Mouse (Mus musculus): Measurements from ENCODE around the gene Sgcb.
A peak's percentile ranks its signal among the peaks of the same experiment; 100 is the strongest.

The Sgcb gene

DNA sequence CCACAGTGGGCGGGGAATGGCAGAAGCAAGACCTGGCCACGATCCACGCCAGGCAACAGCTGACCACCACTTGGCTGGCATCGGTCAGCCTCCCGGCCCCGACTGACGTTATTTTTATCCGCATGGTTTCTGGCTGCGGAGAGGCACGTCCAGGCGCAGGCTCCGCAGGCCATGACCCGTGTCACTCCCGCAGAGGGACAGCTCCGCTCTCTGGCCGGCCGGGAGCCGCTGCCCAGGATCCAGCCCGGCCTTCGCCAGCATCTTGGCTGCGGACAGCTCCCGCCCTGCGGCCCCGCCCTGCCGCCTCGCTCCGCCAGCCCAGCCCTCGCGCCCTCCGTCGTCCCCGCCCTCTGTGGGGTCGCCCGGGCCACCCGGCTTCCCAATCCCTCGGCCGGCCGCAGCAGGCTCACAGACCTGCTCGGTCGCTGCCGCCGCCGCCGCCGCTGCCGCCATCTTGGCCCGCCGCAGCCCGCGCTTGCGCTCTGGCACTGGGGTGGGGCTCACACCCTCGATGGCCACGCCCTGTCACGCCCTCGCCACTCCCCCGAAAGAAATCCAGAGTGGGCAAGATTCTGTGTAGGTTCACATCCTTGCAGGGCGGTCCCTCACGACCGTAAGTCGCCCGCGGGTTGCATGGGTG, at the start of gene Sgcb:
Sgcb (minus strand) TSS at position 530 of the 640 bp plus-strand sequence.
- DNase-seq: peak; percentile 90

DNA sequence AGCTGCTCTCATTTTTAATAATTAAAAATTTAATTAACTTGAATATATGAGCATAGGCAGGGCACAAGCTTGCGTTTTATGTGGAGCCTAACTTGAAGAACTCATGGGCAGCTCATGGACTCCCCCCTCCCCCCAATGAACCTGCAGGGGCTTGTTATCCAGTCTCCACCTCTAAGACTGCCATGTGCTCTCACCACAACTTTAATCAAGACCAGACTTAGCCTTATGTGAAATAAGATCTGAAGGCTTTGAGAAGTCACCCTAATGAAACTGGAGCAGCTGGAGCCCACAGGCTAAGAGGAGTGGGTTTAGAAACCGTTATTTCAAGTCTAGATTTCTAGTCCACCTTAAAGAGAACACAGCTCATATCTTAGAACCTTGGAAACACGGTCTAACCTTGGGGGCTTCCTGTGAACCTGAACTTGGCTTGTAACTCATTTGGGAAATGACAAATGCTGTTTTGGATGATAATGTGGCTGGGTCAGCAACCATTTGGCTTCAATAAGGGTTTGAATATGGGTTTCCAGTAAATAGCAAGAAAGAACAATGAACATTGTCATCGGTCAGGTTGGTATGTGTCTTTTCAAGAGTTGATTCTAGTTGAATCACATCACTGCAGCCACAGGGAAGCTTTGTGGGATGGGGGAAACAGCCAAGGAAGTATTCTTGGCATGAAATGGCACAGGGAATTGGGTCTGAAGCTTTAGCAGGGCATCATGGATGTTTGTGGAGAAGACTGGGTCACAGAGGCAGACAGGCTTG, 46.8 kb upstream of the Sgcb start:
- DNase-seq: no peak

DNA sequence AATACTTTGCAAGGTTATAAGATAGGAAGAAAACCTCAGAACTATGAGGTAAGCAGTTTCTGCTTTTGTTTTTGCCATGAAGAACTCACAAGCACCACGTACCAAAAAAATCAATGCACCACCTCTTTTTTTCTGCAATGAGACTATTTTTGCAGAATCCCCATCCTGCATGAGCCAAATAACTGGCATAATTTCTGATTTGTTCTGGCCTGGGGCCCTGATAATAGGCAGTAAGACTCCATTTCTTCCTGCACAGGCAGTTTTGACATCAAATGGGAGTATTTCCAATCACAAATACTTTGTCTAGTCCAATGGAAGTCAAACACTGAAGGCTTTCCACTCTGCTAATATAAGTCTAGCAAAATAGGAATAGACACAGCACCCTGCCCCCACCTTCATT, 46.2 kb upstream of the Sgcb start:
- DNase-seq: peak; percentile 52

DNA sequence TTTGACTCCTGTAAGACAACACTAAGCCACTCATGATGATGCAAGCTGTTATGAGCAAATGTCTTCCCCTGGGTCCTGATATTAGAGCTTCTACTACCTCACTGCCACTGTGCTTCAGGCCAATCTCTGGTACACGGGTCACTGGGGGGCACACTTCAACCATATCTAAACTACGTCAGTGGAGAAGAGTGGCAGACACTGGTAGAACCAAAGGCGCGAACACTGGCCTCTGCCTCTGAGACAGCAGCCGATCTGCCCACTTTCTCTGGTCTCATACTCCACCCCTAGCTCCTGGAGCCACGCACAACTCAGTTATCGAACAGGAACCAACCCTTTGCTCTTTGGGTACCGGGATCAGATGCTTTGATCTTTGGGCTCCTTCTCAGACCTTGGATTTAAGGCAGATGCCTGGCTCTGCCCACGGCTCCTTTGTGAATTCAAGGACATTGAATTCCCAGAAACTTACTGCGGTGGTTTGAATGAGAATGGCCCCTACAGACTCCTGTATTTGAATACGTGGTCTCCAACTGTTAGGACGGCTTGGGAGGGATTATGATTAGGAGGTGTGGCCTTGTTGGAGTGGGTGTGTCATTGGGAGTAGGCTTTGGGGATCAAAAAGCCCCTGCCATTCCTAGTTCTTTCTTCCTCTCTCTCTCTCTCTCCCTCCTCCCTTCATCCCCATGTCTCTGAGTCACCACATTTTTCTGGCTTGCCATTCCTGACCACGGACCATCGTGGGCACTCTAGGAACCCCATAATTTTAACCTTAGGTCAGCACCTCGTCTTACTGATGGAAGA, 44.3 kb upstream of the Sgcb start:
- DNase-seq: no peak

DNA sequence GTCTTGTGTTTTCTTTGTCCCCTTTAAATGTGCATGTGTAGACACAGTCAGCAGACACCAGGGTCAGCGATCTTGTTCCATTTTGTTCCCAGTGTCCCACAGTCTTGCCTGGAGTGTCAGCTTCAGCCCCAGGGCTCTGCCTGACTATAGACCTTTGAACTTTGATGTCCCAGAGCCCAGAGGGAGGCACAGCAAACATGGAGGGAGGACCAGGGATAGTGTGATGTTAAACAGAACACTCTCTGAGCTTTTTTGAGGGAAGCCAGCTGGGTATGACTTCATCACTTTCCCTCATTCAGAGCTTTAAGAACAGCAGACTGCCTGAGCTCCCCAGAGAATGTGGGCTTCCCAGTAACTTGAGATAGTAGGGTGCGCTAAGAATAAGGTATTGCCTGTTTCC, 42.6 kb upstream of the Sgcb start:
- peak; percentile 23 for DNase-seq

DNA sequence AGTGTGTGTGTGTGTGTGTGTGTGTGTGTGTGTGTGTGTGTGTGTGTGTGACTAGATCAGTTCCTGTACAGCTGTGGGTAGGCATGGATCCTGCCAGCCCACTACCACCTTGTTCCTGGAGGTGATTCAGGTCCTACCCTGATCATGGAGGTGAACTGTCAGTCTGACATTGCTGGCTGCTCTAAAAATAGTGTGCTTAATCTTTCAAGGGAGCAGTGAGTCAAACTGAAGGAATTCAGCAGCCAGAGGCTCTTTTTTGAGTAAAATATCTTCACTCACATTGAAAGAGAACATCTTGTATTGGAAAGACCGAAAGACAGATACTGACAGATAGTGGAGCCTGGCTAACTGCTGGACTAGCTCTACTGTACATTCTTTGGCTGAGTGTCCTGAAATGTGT, 41.0 kb upstream of the Sgcb start:
- peak; percentile 13 for DNase-seq

DNA sequence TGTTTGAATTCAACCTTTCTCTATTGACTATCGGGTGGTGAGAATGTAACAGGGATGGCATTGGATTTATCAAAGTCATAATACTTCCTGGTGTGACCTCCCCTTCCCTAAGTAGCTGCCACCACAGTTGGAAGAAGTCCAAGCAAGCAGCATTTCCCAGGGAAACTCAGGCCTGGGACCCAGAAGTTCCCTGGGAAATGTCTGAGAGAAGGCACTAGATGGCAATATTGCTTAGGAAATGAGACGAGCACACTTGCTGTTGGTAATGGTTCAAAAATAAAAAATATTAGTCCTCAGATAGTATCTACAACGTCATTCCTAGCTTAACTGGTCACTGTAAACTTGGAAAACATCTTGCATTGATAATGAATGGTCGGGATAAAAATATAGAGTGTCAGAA, 38.6 kb upstream of the Sgcb start:
- peak; percentile 53 for DNase-seq

DNA sequence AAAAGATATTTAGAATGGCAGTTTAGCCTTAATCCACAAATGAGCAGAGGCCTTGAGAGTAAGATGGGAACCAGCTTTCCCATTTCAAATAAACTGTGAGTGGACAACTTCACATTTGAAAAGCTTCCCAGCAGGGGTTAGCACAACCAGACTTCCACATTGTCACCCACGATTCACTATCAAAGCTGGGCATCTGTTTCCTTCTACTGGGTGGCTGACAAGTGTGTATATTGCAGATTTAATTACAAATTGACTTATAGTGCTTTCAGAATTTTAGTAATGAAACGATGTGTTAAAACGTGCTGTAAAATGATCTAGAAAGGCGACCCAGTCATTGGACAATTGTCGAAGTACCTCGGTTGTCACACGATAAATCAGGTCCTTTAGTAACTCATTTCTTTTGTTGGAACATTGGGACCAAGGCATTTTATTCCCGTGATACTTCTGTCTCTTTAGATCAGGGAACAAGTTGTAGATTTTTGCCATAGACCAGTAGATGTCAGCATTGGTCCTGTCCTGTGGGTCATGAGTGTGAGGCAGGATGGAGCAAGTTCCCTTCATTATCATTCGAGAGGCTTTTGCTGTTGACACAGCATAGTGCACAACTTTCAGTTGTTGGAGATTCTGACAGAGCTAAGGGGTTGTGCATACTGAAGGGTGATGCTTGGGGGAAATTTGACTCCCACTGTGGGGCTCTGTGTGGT, 36.3 kb upstream of the Sgcb start:
- no peak for DNase-seq

DNA sequence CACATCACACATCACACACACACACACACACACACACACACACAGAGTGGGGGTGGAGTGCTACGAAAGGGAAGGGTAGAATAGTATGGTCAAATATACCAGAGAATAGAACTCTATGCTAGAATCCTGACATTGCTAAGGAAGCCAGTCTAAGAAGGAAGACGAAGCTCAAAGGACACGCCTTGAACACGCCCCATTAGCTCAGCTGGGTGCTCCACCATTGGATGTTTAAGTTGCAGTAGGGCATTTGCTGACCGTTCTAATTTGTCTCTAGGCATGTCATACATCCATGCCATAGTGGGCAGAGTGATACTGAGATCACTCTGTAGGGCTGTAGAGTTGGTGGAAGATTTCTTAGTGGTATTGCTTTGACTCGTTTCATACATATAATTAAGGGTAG, 35.6 kb upstream of the Sgcb start:
- no peak for DNase-seq

DNA sequence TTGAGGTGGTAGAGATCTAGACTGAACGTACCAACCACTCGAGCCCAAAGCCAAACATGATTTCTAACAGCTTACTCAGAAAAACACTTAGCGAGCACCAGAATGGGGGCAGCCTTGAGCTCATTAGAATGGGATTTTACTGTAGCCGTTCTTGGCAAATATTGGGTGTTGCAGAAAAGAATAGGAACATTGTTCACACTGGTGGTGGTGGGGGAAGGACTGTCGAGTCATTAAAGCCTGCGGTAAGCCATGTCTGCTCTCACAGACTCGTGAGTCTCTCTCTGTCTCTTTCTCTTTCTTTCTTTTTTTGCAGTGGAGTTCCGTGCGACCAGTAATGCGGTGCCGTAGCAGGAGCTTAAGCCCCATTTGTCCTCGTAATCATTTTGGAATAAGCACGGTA, 29.0 kb upstream of the Sgcb start:
- no peak for DNase-seq

DNA sequence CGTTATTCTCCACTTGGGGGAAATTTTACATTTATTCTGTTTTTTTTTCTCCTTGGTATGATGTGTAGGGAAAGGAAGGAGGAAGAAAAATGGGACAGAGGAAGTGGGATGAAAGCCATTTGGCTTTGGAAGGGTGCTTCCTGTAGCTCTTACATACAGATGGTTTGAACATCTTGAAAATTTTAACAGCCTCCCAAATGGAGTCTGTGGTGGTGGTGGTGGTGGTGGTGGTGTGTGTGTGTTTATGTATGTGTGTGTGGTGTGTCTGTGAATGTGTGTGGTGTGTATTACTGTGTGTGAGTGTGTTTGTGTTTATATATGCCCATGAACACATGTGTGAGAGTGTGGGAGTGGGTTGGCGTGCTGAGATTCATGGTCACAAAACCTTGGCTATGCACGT, 28.0 kb upstream of the Sgcb start:
- no peak for DNase-seq

DNA sequence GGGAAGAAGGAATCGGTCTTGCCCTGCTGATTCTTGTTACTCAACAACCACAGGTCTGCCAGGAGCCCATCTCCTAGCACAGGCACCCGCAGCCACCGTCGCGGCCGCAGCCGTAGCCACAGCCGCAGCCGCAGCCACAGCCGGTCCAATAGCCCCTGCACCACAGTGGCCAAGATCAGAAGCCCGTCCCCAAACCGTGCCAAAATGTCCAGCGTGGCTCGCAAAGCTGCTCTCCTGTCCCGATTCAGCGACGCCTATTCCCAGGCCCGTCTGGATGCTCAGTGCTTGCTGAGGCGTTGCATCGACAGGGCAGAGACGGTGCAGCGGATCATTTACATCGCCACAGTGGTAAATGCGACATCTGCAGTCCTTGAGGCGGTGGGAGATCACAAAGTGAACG, 21.8 kb upstream of the Sgcb start:
- DNase-seq: no peak

DNA sequence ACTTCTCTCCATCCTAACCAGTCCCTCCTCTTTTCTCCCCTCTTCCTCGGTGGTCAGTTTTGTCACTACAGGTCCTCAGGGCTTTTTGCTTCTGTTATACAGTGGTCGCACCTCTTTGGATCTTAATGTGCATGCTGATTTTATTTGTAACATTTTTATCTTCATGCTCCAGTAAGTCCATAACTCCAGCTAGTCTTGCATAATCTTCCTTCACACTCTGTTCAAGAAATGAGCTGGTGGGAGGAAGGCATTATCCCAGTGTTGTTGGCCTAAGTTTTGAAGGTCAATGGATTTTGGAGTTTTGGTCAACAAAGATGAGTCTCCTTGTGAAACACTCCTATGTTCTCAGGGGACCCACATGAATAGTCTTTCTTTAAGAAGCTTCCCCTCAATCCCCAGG, 20.3 kb upstream of the Sgcb start:
- no peak for DNase-seq

DNA sequence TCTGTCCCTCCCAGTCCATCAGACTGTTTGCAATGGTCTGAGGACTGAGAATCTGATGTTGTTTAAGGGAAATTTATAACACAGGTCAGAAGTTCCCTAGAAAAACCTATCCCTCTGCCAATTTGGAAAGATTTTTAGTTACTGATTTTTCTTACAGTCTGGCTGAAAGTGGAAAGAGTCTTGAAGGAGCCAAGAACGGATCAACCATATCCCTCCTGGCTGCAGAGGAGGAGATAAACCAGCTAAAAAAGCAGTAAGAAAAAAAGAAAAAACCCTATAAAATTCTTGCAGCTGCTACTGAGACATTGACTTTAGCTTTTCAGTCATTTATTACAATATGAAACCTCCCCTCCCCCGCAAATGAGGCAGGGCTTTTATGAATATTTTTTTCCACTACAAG, 19.1 kb upstream of the Sgcb start:
- no peak for DNase-seq

DNA sequence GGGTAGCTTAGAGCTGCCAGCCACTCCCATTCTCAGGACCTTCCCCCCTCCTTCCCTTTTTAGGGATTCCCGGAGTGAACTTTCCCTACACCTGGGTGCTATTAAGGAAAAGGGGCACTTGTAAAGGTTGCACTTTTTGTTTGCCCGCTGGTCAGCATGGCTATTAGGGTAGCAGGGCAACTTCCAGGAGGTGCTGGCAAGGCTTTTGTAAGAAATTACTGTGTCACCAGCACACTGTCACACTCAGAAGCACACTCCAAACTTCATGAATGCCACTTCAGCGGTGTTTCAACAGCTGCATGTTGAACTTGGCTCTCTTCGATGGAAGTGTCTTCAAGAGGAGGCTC, 4.2 kb upstream of the Sgcb start:
- peak; percentile 74 for DNase-seq

DNA sequence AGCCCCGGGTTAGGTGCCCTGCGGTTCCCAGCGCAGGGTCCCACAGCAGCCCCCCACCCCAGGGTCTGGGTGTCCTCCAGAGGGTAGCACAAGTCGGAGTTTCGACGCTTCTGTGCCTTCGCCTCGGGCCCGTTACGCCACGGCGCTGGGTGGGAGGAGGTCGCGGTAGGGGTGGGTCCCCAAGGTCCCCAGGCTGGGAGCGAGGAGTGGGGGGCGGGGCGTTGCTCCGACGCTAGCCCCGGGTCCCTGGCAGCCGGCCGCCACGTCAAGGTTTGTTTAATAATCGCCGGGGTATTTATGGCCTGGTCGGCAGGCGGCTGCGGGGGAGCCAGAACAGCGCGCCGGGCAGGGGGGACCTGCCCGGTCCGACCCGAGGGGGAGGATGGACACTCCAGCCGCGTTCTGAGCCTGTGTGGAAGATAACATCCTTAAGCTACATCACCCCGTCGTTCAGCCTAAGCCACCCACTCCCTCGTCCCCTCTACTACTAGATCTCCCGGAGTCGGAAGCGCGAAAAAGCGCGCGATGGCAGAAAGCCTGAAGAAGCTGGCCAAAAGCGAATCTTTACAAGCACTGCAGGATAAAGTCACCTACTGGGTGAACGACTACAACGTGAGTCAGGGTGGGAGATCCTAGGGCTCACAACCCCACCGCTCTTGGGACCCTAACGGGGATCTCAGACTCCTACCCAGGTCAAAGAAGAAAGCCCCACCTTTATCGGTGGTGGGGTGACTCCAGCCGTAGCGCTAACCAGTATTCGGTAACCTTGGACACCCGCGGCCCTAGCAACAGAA, 3.7 kb upstream of the Sgcb start, which contains the start of gene Spata18:
Spata18 (plus strand) TSS at position 319 of the 794 bp plus-strand sequence.
- no peak for DNase-seq

DNA sequence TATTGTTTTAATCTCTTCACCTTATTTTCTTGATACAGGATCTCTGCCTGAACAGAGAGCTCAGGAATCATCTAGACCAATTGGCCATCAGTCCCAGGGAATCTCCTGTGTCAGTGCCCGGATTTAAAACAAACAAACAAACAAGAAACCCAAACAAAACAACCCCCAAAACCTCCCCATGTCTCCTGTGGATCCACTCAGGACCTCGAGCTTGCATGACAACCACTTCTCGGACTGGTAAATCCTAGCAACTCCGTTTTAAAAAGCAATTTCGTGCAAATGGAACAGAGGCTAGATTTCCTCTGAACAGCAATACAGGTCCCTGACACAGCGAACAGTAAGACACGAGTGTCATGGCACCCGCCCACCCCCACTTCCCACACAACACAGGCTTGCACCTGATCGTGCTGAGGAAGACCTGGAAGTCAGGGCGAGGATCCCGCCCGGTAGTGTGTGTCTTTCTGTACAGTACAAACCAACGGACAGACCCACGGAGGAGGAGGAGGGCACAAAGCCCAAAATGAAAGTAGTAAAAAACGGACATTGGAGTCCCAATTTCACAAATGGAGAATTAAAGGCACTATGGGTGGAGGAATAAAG, 2.9 kb upstream of the Sgcb start:
- DNase-seq: peak; percentile 25

DNA sequence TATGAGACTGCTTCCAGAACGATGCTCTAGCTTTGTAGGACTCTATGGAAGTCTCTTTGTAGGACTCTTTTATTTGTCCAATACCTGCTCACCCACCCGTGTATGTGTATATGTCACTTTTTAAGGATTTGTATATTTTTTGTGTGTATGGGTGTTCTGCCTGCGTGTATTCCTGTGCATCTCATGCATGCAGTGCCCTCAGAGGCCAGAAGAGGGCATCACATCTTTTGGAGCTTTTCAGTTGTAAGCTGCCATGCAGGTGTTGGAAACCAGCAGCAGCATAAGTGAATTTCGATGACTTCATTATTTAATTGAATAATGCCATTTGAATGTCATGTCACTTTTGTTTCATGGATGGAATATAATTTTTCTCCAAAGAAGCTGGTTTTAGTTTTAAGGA, 5.5 kb downstream of the Sgcb start:
- peak; percentile 49 for DNase-seq

DNA sequence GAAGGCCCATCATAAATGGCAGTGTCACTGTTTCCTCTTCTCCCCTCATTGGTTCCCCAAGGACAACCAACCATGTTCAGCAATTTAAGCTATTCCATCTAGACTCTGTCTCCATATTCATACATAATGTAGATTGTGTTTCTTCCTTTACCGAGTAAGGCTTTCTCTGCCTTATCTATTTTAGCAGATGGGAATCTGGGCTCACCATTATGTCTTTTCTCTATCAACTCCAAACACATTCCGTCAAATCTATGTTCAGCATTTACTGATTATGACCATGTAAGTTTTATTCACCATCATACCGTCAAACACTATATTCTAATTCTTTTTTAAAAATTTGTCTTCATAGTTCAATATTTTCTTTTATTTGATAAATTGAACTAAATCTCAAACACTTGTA, 6.5 kb downstream of the Sgcb start:
- DNase-seq: no peak

DNA sequence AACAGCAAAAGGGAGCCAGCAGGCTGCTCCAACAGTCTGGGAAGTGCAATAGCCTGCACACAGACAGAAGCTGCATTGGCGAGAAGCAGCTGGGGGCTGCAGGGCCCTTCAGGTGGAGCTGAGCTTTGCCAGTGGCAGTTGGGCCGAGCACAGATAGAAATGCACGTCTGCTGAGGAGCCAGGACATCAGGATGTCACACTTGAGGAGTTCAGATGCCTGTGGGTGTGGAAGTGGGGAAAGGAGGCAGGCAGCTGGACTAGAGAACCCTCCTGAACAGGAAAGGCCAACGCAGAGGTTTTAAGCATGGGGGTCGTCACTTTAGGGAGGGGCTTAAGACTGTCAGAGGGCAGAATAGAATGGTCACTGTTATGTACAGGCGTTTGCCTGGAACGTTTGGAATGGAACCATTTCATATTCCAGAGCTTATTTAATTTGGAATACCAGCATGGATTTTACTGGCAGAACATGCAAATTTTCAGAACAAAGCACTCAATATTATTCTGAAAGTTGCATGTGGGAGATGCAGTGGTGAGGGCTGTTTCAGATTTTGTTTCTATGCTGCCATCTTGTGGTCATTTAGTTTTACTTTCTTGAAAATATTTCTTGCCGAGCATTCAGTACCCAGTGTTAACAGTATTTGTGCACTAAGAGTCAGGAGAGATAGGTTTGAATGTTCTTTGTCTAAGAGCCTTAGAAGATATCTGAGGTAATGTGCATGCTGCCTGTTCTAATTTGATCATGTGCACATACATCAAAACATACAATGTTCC, 10.1 kb downstream of the Sgcb start:
- peak; percentile 29 for DNase-seq

DNA sequence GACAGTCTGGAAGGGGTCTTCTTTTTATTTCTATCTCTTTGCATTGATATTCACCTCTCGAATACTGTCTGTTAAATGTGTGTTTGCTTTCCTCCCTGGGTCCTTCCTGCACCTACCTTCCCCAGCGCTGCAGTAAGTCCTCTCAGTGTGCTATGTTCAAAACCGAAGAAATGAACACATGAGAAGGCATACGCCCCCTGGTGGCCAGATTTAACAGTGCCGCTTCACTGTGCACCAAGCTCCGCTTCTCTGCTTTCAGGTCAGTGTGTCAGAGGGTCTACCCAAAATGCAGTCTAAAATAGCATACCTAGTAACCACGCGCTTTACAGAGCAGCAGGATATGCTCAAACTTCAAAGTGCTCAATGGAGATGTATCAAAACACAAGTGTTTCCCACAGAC, 14.4 kb downstream of the Sgcb start:
- peak; percentile 84 for DNase-seq
